Mouse (Mus musculus) heart, embryonic 13.5 days (tissue): ENCODE data around the gene Itga7. TPM values are rescaled to one million over a fixed set of nuclear protein-coding genes. Genes with fewer than 3 reads are reported as not detected.

Source experiments
- ATAC-seq: fragments of 200-750 bp; cut with Nextera tagmentation; 2 replicates; pipeline ENCODE4 v1.8.0; 2017; ENCODE audit warnings: moderate TSS enrichment; ENCODE audit not compliant: insufficient number of reproducible peaks, low FRiP score, low TSS enrichment; ENCODE audit errors: extremely low read depth
- H3K27ac ChIP-seq: fragments of 300-500 bp; sonication (generic); replicated peaks from 2 replicates; pipeline ENCODE4 v1.5.1; 2015; ENCODE audit warnings: moderate library complexity, mild to moderate bottlenecking, inconsistent platforms
- H3K27me3 ChIP-seq: fragments of 300-500 bp; sonication (generic); replicated peaks from 2 replicates; pipeline ENCODE4 v1.6.1; 2015; ENCODE audit warnings: mild to moderate bottlenecking, inconsistent platforms
- H3K36me3 ChIP-seq: fragments of 300-500 bp; sonication (generic); 2 replicates; pipeline ENCODE4 v1.6.1; 2015; ENCODE audit warnings: mild to moderate bottlenecking, inconsistent platforms
- H3K4me1 ChIP-seq: fragments of 300-500 bp; sonication (generic); 2 replicates; pipeline ENCODE4 v1.6.1; 2015; ENCODE audit warnings: inconsistent platforms
- H3K4me2 ChIP-seq: fragments of 300-500 bp; sonication (generic); 2 replicates; pipeline ENCODE4 v1.6.1; 2015; ENCODE audit warnings: inconsistent platforms, mild to moderate bottlenecking, moderate library complexity
- H3K4me3 ChIP-seq: fragments of 300-500 bp; sonication (generic); 2 replicates; pipeline ENCODE4 v1.5.1; 2015; ENCODE audit warnings: moderate library complexity, mild to moderate bottlenecking, inconsistent platforms
- H3K9ac ChIP-seq: fragments of 300-500 bp; sonication (generic); 2 replicates; pipeline ENCODE4 v1.6.1; 2015; ENCODE audit warnings: inconsistent platforms, mild to moderate bottlenecking, moderate library complexity
- H3K9me3 ChIP-seq: fragments of 300-500 bp; sonication (generic); 2 replicates; pipeline ENCODE4 v1.6.1; 2016; ENCODE audit warnings: inconsistent platforms
- WGBS: fragments of 180-500 bp; shearing (Covaris S2); methylation state at CpG from one replicate; pipeline ENCODE4 v1.1.7; 2015; ENCODE audit warnings: mixed read lengths; 5-methylcytosine and 5-hydroxymethylcytosine counted together
- polyA plus RNA-seq: library from polyadenylated mRNA; unstranded; fragments of >200 nt; fragmentation: Nextera tagmentation; extraction: Ambion mirVana; gene quantifications from 2 replicates; pipeline ENCODE4 v1.2.1, GENCODE M21; 2015

Gene Itga7
- polyA plus RNA-seq, result 2.4 and 2.9 TPM in 2 replicates

DNA sequence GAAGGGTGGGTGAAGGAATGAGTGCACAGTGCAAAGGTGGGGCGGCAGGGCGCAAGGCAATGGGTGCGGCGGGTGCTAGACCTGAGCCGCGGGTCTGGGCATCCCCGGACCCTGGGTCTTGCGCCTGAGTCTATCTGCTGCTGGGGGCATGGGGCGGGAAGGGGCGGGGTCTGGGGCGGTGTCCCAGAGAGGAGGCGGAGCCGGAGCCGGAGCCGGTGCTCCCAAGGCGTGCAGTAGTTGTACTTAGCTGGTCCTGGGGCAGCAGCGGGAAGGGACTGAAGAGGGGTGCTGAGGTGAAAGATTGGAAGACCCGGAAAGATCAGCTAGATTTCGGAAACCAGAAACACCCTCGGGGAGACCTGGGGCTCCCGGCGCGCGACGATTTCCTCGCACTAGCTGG lies at the start of gene Itga7:
TSS of gene Itga7 (plus strand) at position 245 of the 400 bp plus-strand sequence.
- H3K4me2 ChIP-seq, result peak within 1 kb of the TSS; percentile 93
- H3K9ac ChIP-seq, result peak within 1 kb of the TSS; percentile 72
- H3K27ac ChIP-seq, result no peak within 1 kb of the TSS
- H3K4me3 ChIP-seq, result peak within 1 kb of the TSS; percentile 56
- no peak for ATAC-seq
- H3K4me1 ChIP-seq, result peaks cover 56% of the 10 kb centered on the region
- H3K27me3 ChIP-seq, result peaks cover 61% of the 10 kb centered on the region
- no peaks in the 10 kb centered on the region for H3K9me3 ChIP-seq
- WGBS, result 1% methylated on average over 25 of the region's 26 CpGs
- no peaks in the 10 kb centered on the region for H3K36me3 ChIP-seq

DNA sequence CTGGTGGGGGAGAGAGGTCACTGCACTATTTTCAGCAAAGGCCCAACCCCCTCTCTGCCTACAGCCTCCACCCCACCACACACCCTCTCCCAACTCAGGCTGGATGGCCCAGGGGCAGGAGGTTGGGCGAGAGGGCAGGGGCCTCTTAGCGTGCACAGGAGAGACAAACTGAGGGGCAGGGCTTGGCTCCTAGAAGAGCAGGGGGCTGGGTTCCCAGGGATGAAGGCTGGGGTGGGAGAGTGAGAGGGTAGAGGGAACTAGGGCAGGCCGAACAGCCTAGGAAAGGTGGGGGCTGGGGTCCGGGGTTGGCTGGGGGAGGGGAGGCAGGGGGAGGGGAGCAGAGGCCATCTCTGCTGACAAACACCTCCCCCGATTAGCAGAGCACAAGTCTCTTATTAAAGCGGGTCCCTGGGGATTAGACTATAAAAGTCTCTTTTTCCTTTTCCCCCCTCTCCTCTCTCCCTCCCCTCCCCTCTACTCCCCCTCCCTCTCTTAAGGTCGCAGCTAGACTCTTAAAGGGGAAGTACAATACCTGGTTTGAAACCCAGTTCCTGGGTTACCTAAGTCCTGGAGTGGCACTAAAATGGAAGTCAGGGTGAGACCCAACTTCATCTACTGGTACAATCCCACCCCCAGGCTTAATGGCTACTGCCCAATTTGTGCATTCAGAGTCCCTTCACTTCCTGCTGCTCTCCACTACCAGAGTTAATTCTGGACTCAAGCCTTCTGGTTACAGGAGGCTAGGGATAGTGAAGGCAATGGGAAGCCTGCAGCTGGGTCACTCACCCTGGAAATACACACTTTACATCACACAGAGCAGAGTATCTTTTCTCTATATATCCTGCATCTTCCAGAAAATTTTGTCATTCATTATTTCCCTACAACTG lies 44.4 kb upstream of the Itga7 start:
- Histone ChIP-seq H3K9me3 (no peaks in the 10 kb centered on the region), H3K9ac (peak overlapping the region; percentile 85), H3K36me3 (peaks cover 23% of the 10 kb centered on the region), H3K27ac (peak overlapping the region; percentile 53), H3K27me3 (peaks cover 20% of the 10 kb centered on the region), H3K4me3 (peak overlapping the region; percentile 75), H3K4me2 (peak overlapping the region; percentile 96), H3K4me1 (peaks cover 50% of the 10 kb centered on the region)
- ATAC-seq, result no peak
- WGBS, result 4% methylated on average over 7 of the region's 7 CpGs

- no peak for ATAC-seq
These were observed 43.8 kb upstream of the Itga7 start for GRCm38 (mm10) chr10:128889846-128890245.

GRCm38 (mm10) chr10:128890383-128891295 lies 43.0 kb upstream of the Itga7 start:
- Histone ChIP-seq H3K4me3 (peak overlapping the region; percentile 75), H3K27ac (peak overlapping the region; percentile 87), H3K9ac (peak overlapping the region; percentile 85), H3K4me2 (peak overlapping the region; percentile 96), H3K36me3 (peaks cover 11% of the 10 kb centered on the region), H3K27me3 (peaks cover 25% of the 10 kb centered on the region), H3K9me3 (no peaks in the 10 kb centered on the region), H3K4me1 (peaks cover 59% of the 10 kb centered on the region)
- WGBS, result under 1% methylated on average over 40 of the region's 40 CpGs
- no peak for ATAC-seq

More at GRCm38 (mm10) chr10:128889846-128890245, 43.8 kb upstream of the Itga7 start:
- H3K27ac ChIP-seq, result peak overlapping the region; percentile 53
- 41% methylated on average over 1 of the region's 2 CpGs for WGBS
- peaks cover 25% of the 10 kb centered on the region for H3K27me3 ChIP-seq
- peaks cover 54% of the 10 kb centered on the region for H3K4me1 ChIP-seq
- H3K36me3 ChIP-seq, result peaks cover 19% of the 10 kb centered on the region
- peak overlapping the region; percentile 85 for H3K9ac ChIP-seq
- no peaks in the 10 kb centered on the region for H3K9me3 ChIP-seq
- H3K4me2 ChIP-seq, result peak overlapping the region; percentile 96
- H3K4me3 ChIP-seq, result peak overlapping the region; percentile 75

DNA sequence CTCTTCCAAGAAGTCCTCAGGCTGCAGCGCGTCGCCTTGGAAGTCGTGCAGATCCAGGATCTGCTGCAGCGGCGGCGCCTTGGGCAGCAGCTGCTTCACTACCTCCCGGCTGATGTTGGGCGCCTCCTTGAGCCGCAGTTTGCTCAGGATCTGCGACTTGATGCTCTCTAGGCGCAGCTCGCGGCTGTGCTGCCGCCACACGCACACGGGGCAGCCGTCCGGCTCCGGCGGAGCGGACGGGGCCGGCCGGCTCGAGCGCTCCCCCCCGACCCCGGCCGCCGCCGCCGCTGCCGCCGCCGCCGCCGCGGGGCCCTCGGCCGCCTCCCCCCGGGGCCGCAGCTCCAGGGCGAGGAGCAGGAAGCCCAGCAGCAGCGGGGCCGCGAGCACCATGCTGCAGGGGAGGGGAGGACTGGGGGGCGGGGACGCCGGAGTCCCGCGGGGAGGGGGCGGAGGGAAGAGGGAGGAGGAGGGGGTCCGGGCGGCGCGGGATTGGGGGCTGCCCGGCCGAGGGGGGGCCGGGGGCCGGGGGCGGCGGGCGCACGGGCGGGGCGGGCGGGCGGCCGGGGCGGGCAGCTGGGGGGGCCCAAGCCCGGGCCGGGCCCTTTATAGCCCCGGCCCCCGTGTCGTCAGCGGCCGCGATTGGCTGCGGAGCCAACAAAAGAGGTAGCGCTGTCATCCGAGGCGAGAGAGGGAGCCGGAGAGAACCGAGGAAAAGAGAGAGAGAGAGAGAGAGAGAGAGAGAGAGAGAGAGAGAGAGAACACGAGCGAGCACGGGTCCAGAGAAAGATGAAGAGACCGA lies 42.1 kb upstream of the Itga7 start, which contains the start of gene Gdf11:
TSS of gene Gdf11 (minus strand) at position 423 of the 799 bp plus-strand sequence.
- Histone ChIP-seq H3K36me3 (peaks cover 5% of the 10 kb centered on the region; the same call in 1 of the 2 replicates), H3K4me3 (peak within 1 kb of the TSS; percentile 75), H3K4me2 (peak within 1 kb of the TSS; percentile 96), H3K9me3 (no peaks in the 10 kb centered on the region), H3K9ac (peak within 1 kb of the TSS; percentile 85), H3K4me1 (peaks cover 61% of the 10 kb centered on the region), H3K27me3 (peaks cover 34% of the 10 kb centered on the region), H3K27ac (peak within 1 kb of the TSS; percentile 87)
- under 1% methylated on average over 44 of the region's 89 CpGs for WGBS
- peak; percentile 62; the same call in 1 of the 2 replicates for ATAC-seq

GRCm38 (mm10) chr10:128892246-128892645 lies 41.4 kb upstream of the Itga7 start:
- WGBS, result 2% methylated on average over 9 of the region's 9 CpGs
- peak overlapping the region; percentile 75 for H3K4me3 ChIP-seq

DNA sequence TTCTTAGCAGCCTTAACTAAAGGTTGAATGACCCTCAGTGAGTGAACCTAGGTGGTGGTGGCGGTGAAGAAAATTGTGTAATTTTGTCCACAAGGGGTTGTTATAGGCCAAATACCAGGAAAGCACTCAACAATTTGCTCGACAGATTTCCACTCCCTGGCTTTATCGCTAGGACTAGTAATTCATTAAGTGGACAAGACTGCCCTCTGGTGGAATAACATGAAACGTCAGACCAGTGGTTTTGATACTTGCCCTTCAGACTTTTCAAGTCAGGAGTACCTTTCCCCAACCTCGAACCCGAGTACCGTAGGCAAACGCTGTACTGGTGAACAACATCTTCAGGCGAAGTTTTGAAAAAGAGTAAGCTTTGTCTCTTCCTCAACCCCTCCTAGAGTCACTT lies 38.2 kb upstream of the Itga7 start:
- Histone ChIP-seq H3K4me3 (peak overlapping the region; percentile 22), H3K4me2 (peak overlapping the region; percentile 52), H3K4me1 (peaks cover 32% of the 10 kb centered on the region), H3K36me3 (no peaks in the 10 kb centered on the region), H3K27me3 (peaks cover 46% of the 10 kb centered on the region), H3K9me3 (no peaks in the 10 kb centered on the region), H3K27ac (no peak overlapping the region; the same call in 1 of the 2 replicates), H3K9ac (peak overlapping the region; percentile 44)
- under 1% methylated on average over 9 of the region's 9 CpGs for WGBS
- no peak for ATAC-seq

More at GRCm38 (mm10) chr10:128892246-128892645, 41.4 kb upstream of the Itga7 start:
- peaks cover 5% of the 10 kb centered on the region; the same call in 1 of the 2 replicates for H3K36me3 ChIP-seq
- peaks cover 58% of the 10 kb centered on the region for H3K4me1 ChIP-seq
- H3K9me3 ChIP-seq, result no peaks in the 10 kb centered on the region
- H3K27me3 ChIP-seq, result peaks cover 41% of the 10 kb centered on the region
- H3K27ac ChIP-seq, result peak overlapping the region; percentile 87; the same call in 1 of the 2 replicates
- peak overlapping the region; percentile 96 for H3K4me2 ChIP-seq
- ATAC-seq, result no peak
- H3K9ac ChIP-seq, result peak overlapping the region; percentile 85

DNA sequence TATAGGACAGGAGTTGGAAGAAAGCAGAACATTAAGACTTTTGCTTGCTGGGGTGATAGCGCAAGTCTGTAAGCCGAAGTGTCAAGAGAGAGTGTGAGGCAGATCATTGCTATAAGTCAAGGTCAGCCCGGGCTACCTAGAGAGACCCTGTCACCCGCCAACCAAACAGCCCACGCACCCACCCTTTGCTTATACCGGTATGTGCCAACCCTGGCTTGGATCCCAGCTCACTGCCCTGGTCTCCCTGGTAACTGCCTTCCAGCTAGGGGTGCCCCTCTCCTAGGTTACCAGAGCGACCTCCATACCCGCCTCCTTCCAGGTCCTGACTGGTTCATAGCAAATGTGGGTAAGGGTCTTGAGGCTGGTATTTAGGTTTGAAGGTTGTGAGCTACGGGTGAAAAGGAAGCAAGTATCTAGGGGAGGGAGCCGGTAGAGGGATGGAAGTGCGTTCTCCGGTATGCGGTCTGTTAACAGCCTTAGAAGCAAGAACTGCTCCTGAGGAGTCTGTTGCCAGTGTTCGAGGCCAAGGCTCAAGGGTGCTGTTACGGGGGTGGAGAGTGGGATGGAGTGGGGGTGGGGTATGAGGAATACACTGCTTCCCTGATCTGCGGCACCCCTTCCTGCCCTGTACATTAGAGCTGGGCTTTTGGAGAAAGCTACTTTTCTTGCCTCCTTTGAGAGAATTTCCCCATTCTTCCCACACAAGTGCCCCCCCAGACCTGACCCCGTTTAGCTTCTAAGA lies 37.5 kb upstream of the Itga7 start:
- Histone ChIP-seq H3K27ac (no peak overlapping the region), H3K9me3 (no peaks in the 10 kb centered on the region), H3K36me3 (no peaks in the 10 kb centered on the region), H3K4me3 (peak overlapping the region; percentile 22), H3K9ac (peak overlapping the region; percentile 44), H3K4me1 (peaks cover 27% of the 10 kb centered on the region), H3K27me3 (peaks cover 46% of the 10 kb centered on the region), H3K4me2 (peak overlapping the region; percentile 52)
- WGBS, result 3% methylated on average over 17 of the region's 17 CpGs
- ATAC-seq, result no peak

- H3K4me1 ChIP-seq, result peaks cover 27% of the 10 kb centered on the region
- ATAC-seq, result no peak
- no peak overlapping the region for H3K4me3 ChIP-seq
- H3K36me3 ChIP-seq, result no peaks in the 10 kb centered on the region
- H3K9me3 ChIP-seq, result no peaks in the 10 kb centered on the region
- WGBS, result 37% methylated on average over 1 of the region's 1 CpGs
- no peak overlapping the region for H3K9ac ChIP-seq
- H3K4me2 ChIP-seq, result no peak overlapping the region
- no peak overlapping the region for H3K27ac ChIP-seq
- peaks cover 46% of the 10 kb centered on the region for H3K27me3 ChIP-seq
These were observed 36.8 kb upstream of the Itga7 start for GRCm38 (mm10) chr10:128896807-128897206.

DNA sequence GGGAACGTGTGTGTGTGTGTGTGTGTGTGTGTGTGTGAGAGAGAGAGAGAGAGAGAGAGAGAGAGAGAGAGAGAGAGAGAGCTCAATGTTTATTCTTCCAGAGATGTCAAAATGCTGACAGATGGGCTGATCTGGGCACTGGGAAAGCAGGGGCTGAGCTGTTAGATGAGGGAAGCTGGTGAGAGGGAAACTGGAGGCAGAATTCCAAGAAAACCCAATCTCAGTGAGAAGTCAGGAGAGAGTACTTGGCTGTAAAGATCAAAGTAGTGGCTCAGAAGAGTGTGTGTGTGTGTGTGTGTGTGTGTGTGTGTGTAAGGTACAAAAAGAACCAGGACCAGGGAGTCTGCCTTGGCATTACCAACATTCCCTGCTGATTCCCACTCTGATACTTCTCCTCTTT lies 36.1 kb upstream of the Itga7 start:
- no peak overlapping the region for H3K4me3 ChIP-seq
- peaks cover 42% of the 10 kb centered on the region for H3K27me3 ChIP-seq
- H3K9me3 ChIP-seq, result no peaks in the 10 kb centered on the region
- 14% methylated on average over 1 of the region's 1 CpGs for WGBS
- no peak overlapping the region for H3K9ac ChIP-seq
- H3K36me3 ChIP-seq, result no peaks in the 10 kb centered on the region
- no peak for ATAC-seq
- no peak overlapping the region for H3K27ac ChIP-seq
- H3K4me2 ChIP-seq, result no peak overlapping the region
- H3K4me1 ChIP-seq, result peaks cover 22% of the 10 kb centered on the region
